Mouse (Mus musculus): ENCODE results near the gene Il4ra. TPM values are rescaled to one million over a fixed set of nuclear protein-coding genes. Genes with fewer than 3 reads are reported as not detected.

The Il4ra gene
- polyA plus RNA-seq, 1 experiment from 2014 or later: 1.8 TPM

- no peaks in the 10 kb centered on the region for H3K27me3 ChIP-seq (ENCODE audit: control insufficient read depth, insufficient read depth, low read length)
- ATAC-seq (replicated peaks; ENCODE audit: insufficient number of reproducible peaks, low FRiP score, low TSS enrichment, low read depth) (no peak), DNase-seq (ENCODE audit: low spot score) (no peak)
- H3K4me2 ChIP-seq (ENCODE audit: low read depth, low read length): no peak overlapping the region
- no peak overlapping the region for H3K4me3 ChIP-seq (ENCODE audit: low read depth, low read length)
- WGBS: 78% methylated on average over 7 of the region's 7 CpGs
- no peak overlapping the region for H3K9ac ChIP-seq (replicated peaks; ENCODE audit: low read length)
- no peaks in the 10 kb centered on the region for H3K4me1 ChIP-seq (ENCODE audit: control insufficient read depth, insufficient read depth, low read length)
- no peak overlapping the region for H3K27ac ChIP-seq (replicated peaks; ENCODE audit: low read depth, low read length)
- no peaks in the 10 kb centered on the region for H3K36me3 ChIP-seq (replicated peaks; ENCODE audit: control insufficient read depth, insufficient read depth, low read depth, low read length)
- no peaks in the 10 kb centered on the region for H3K9me3 ChIP-seq (replicated peaks; ENCODE audit: control insufficient read depth, low read length)
Measured at GRCm38 (mm10) chr7:125576982-125577381, 25.1 kb downstream of the Il4ra start.

- no peak overlapping the region for H3K27ac ChIP-seq (replicated peaks; ENCODE audit: low read depth, low read length)
- H3K9me3 ChIP-seq (replicated peaks; ENCODE audit: control insufficient read depth, low read length): no peaks in the 10 kb centered on the region
- H3K36me3 ChIP-seq (replicated peaks; ENCODE audit: control insufficient read depth, insufficient read depth, low read depth, low read length): no peaks in the 10 kb centered on the region
- H3K27me3 ChIP-seq (ENCODE audit: control insufficient read depth, insufficient read depth, low read length): no peaks in the 10 kb centered on the region
- WGBS: 82% methylated on average over 11 of the region's 11 CpGs
- DNase-seq (ENCODE audit: low spot score) (no peak), ATAC-seq (replicated peaks; ENCODE audit: insufficient number of reproducible peaks, low FRiP score, low TSS enrichment, low read depth) (no peak)
- H3K4me1 ChIP-seq (ENCODE audit: control insufficient read depth, insufficient read depth, low read length): no peaks in the 10 kb centered on the region
- no peak overlapping the region for H3K4me2 ChIP-seq (ENCODE audit: low read depth, low read length)
- H3K4me3 ChIP-seq (ENCODE audit: low read depth, low read length): no peak overlapping the region
- no peak overlapping the region for H3K9ac ChIP-seq (replicated peaks; ENCODE audit: low read length)
Measured at GRCm38 (mm10) chr7:125577486-125578088, 25.7 kb downstream of the Il4ra start.

- no peaks in the 10 kb centered on the region for H3K27me3 ChIP-seq (ENCODE audit: control insufficient read depth, insufficient read depth, low read length)
- no peak overlapping the region for H3K9ac ChIP-seq (replicated peaks; ENCODE audit: low read length)
- H3K4me3 ChIP-seq (ENCODE audit: low read depth, low read length): no peak overlapping the region
- ATAC-seq (replicated peaks; ENCODE audit: insufficient number of reproducible peaks, low FRiP score, low TSS enrichment, low read depth): no peak
- 86% methylated on average over 3 of the region's 3 CpGs for WGBS
- H3K36me3 ChIP-seq (replicated peaks; ENCODE audit: control insufficient read depth, insufficient read depth, low read depth, low read length): no peaks in the 10 kb centered on the region
- no peak overlapping the region for H3K27ac ChIP-seq (replicated peaks; ENCODE audit: low read depth, low read length)
- no peaks in the 10 kb centered on the region for H3K4me1 ChIP-seq (ENCODE audit: control insufficient read depth, insufficient read depth, low read length)
- H3K9me3 ChIP-seq (replicated peaks; ENCODE audit: control insufficient read depth, low read length): no peaks in the 10 kb centered on the region
- DNase-seq (ENCODE audit: low spot score): no peak
- no peak overlapping the region for H3K4me2 ChIP-seq (ENCODE audit: low read depth, low read length)
Measured at GRCm38 (mm10) chr7:125578106-125578505, 26.2 kb downstream of the Il4ra start.

GRCm38 (mm10) chr7:125579545-125580219 lies 27.8 kb downstream of the Il4ra start:
- Histone ChIP-seq H3K27me3 (ENCODE audit: control insufficient read depth, insufficient read depth, low read length) (no peaks in the 10 kb centered on the region), H3K9ac (replicated peaks; ENCODE audit: low read length) (no peak overlapping the region), H3K36me3 (replicated peaks; ENCODE audit: control insufficient read depth, insufficient read depth, low read depth, low read length) (no peaks in the 10 kb centered on the region), H3K4me1 (ENCODE audit: control insufficient read depth, insufficient read depth, low read length) (no peaks in the 10 kb centered on the region), H3K4me3 (ENCODE audit: low read depth, low read length) (no peak overlapping the region), H3K4me2 (ENCODE audit: low read depth, low read length) (no peak overlapping the region), H3K27ac (replicated peaks; ENCODE audit: low read depth, low read length) (no peak overlapping the region), H3K9me3 (replicated peaks; ENCODE audit: control insufficient read depth, low read length) (no peaks in the 10 kb centered on the region)
- 79% methylated on average over 9 of the region's 9 CpGs for WGBS
- ATAC-seq (replicated peaks; ENCODE audit: insufficient number of reproducible peaks, low FRiP score, low TSS enrichment, low read depth) (no peak; the same call in 1 of the 2 replicates), DNase-seq (ENCODE audit: low spot score) (no peak)

GRCm38 (mm10) chr7:125580220-125580549 lies 28.3 kb downstream of the Il4ra start:
- WGBS: 82% methylated on average over 1 of the region's 1 CpGs
- DNase-seq (ENCODE audit: low spot score): no peak
- Histone ChIP-seq H3K4me2 (ENCODE audit: low read depth, low read length) (no peak overlapping the region), H3K27me3 (ENCODE audit: control insufficient read depth, insufficient read depth, low read length) (no peaks in the 10 kb centered on the region), H3K4me3 (ENCODE audit: low read depth, low read length) (no peak overlapping the region), H3K9ac (replicated peaks; ENCODE audit: low read length) (no peak overlapping the region), H3K9me3 (replicated peaks; ENCODE audit: control insufficient read depth, low read length) (no peaks in the 10 kb centered on the region), H3K4me1 (ENCODE audit: control insufficient read depth, insufficient read depth, low read length) (no peaks in the 10 kb centered on the region), H3K27ac (replicated peaks; ENCODE audit: low read depth, low read length) (no peak overlapping the region), H3K36me3 (replicated peaks; ENCODE audit: control insufficient read depth, insufficient read depth, low read depth, low read length) (no peaks in the 10 kb centered on the region)
- ATAC-seq (replicated peaks; ENCODE audit: insufficient number of reproducible peaks, low FRiP score, low TSS enrichment, low read depth): 0 out of 2 replicates have a peak, but pooled peaks have one; percentile 16

GRCm38 (mm10) chr7:125580625-125581316 lies 28.9 kb downstream of the Il4ra start:
- peak; percentile 37 for DNase-seq (ENCODE audit: low spot score)
- no peaks in the 10 kb centered on the region for H3K9me3 ChIP-seq (replicated peaks; ENCODE audit: control insufficient read depth, low read length)
- H3K27ac ChIP-seq (replicated peaks; ENCODE audit: low read depth, low read length): no peak overlapping the region
- no peaks in the 10 kb centered on the region for H3K36me3 ChIP-seq (replicated peaks; ENCODE audit: control insufficient read depth, insufficient read depth, low read depth, low read length)
- H3K4me3 ChIP-seq (ENCODE audit: low read depth, low read length): peak overlapping the region; percentile 31
- H3K27me3 ChIP-seq (ENCODE audit: control insufficient read depth, insufficient read depth, low read length): no peaks in the 10 kb centered on the region
- peak overlapping the region; percentile 46; the same call in 1 of the 2 replicates for H3K9ac ChIP-seq (replicated peaks; ENCODE audit: low read length)
- H3K4me2 ChIP-seq (ENCODE audit: low read depth, low read length): peak overlapping the region; percentile 67
- H3K4me1 ChIP-seq (ENCODE audit: control insufficient read depth, insufficient read depth, low read length): no peaks in the 10 kb centered on the region
- no peak for ATAC-seq (replicated peaks; ENCODE audit: insufficient number of reproducible peaks, low FRiP score, low TSS enrichment, low read depth)
- 7% methylated on average over 16 of the region's 16 CpGs for WGBS

GRCm38 (mm10) chr7:125581317-125581672 lies 29.4 kb downstream of the Il4ra start:
- Histone ChIP-seq H3K4me3 (ENCODE audit: low read depth, low read length) (peak overlapping the region; percentile 31), H3K4me2 (ENCODE audit: low read depth, low read length) (peak overlapping the region; percentile 67), H3K27ac (replicated peaks; ENCODE audit: low read depth, low read length) (no peak overlapping the region), H3K27me3 (ENCODE audit: control insufficient read depth, insufficient read depth, low read length) (no peaks in the 10 kb centered on the region), H3K36me3 (replicated peaks; ENCODE audit: control insufficient read depth, insufficient read depth, low read depth, low read length) (no peaks in the 10 kb centered on the region), H3K9me3 (replicated peaks; ENCODE audit: control insufficient read depth, low read length) (no peaks in the 10 kb centered on the region), H3K9ac (replicated peaks; ENCODE audit: low read length) (peak overlapping the region; percentile 46; the same call in 1 of the 2 replicates), H3K4me1 (ENCODE audit: control insufficient read depth, insufficient read depth, low read length) (no peaks in the 10 kb centered on the region)
- ATAC-seq (replicated peaks; ENCODE audit: insufficient number of reproducible peaks, low FRiP score, low TSS enrichment, low read depth) (peak; percentile 78), DNase-seq (ENCODE audit: low spot score) (peak; percentile 89)
- 1% methylated on average over 21 of the region's 21 CpGs for WGBS
